Mouse (Mus musculus) MEL (cell line): Measurements from ENCODE around the gene Ski.

Source experiments
- CTCF ChIP-seq, 3 experiments: IDR thresholded peaks in 2 of 3; conservative IDR thresholded peaks in 1 of 3; 2 replicates each; pipeline ENCODE4 v1.5.1; 2011 to 2012; ENCODE audit warnings: low read length in 3 of 3, low read depth in 2 of 3, mild to moderate bottlenecking in 2 of 3, improper control_type of control experiment in 1 of 3, inconsistent platforms in 1 of 3, mixed read lengths in 1 of 3, moderate library complexity in 1 of 3; ENCODE audit not compliant: control insufficient read depth in 1 of 3, insufficient read depth in 1 of 3, poor library complexity in 1 of 3, severe bottlenecking in 1 of 3
- GABPA ChIP-seq: IDR thresholded peaks from 2 replicates; pipeline ENCODE4 v1.6.1; 2012; ENCODE audit warnings: low read depth, mild to moderate bottlenecking, inconsistent platforms, low read length, improper control_type of control experiment, moderate library complexity
- KAT2A ChIP-seq: conservative IDR thresholded peaks from 2 replicates; pipeline ENCODE4 v1.6.1; 2012; ENCODE audit warnings: low read depth, low read length, improper control_type of control experiment, inconsistent platforms
- NELFE ChIP-seq: IDR thresholded peaks from 2 replicates; pipeline ENCODE4 v1.6.1; 2011; ENCODE audit warnings: low read depth, low read length, improper control_type of control experiment
- POLR2A ChIP-seq, 2 experiments: IDR thresholded peaks; 2 replicates each; pipeline ENCODE4 v1.6.1; 2011 to 2012; ENCODE audit warnings: low read length in 2 of 2, mild to moderate bottlenecking in 2 of 2, control low read depth in 1 of 2, improper control_type of control experiment in 1 of 2, low read depth in 1 of 2, moderate library complexity in 1 of 2; ENCODE audit not compliant: control insufficient read depth in 1 of 2, insufficient read depth in 1 of 2, poor library complexity in 1 of 2
- ZNF384 ChIP-seq: IDR thresholded peaks from 2 replicates; pipeline ENCODE4 v1.6.1; 2012; ENCODE audit warnings: low read depth, mild to moderate bottlenecking, inconsistent platforms, low read length, improper control_type of control experiment

- TF ChIP-seq CTCF (IDR thresholded peaks at IDR 0.05 in 2 of 3, conservative IDR thresholded peaks at IDR 0.05 in 1 of 3; ENCODE audit: control insufficient read depth in 1 of 3, insufficient read depth in 1 of 3, low read depth in 2 of 3, low read length in 3 of 3, poor library complexity in 1 of 3, severe bottlenecking in 1 of 3) (peak; percentile 90 to 99 (median 95)), KAT2A (no peak), ZNF384 (0 out of 2 replicates have a peak, but pooled peaks have one; percentile 31), NELFE (no peak), GABPA (no peak), POLR2A (IDR thresholded peaks at IDR 0.05; ENCODE audit: control insufficient read depth in 1 of 2, insufficient read depth in 1 of 2, low read depth in 1 of 2, low read length in 2 of 2, poor library complexity in 1 of 2) (no peak)
Observed at GRCm38 (mm10) chr4:155249257-155249647, 26.9 kb upstream of the Ski start.
